Mouse (Mus musculus): ENCODE measurements around the gene Rbms2.
"Not testable (repeated sequence)": the region's sequence is repeated elsewhere in the genome, so short reads cannot be mapped to it uniquely, and the experiment has no call there.

The Rbms2 gene

GRCm38 (mm10) chr10:128194024-128194550 is 14.0 kb upstream of the Rbms2 start, which contains the start of gene Gls2:
Gls2 (plus strand) TSS chr10:128194457.
- CTCF ChIA-PET: interaction anchor here (0.7 kb wide), 1 partner anchor 16 kb away, joined by 5 read pairs; no protein-coding TSS in a partner anchor

- CTCF ChIA-PET: interaction anchor here (0.6 kb wide), 1 partner anchor 84 kb away, joined by 5 read pairs; no protein-coding TSS in a partner anchor
Observed at GRCm38 (mm10) chr10:128193113-128193512, 13.0 kb upstream of the Rbms2 start.

- CTCF ChIA-PET: interaction anchor here (0.6 kb wide), 1 partner anchor 83 kb away, joined by 5 read pairs; no protein-coding TSS in a partner anchor
Observed at GRCm38 (mm10) chr10:128192030-128192766, 12.1 kb upstream of the Rbms2 start.

GRCm38 (mm10) chr10:128191472-128191871 is 11.4 kb upstream of the Rbms2 start:
- CTCF ChIA-PET: no interaction called here

- CTCF ChIA-PET: no interaction called here
Observed at GRCm38 (mm10) chr10:128188242-128188877, 8.3 kb upstream of the Rbms2 start.

- CTCF ChIA-PET: interaction anchor here (0.6 to 1.0 kb wide), 3 partner anchors 12 to 574 kb away, joined by 4 to 9 read pairs (median 4); no protein-coding TSS in a partner anchor
Observed at GRCm38 (mm10) chr10:128187181-128187605, 7.1 kb upstream of the Rbms2 start.

GRCm38 (mm10) chr10:128185959-128186358 is 5.9 kb upstream of the Rbms2 start:
- CTCF ChIA-PET: interaction anchor here (1.0 kb wide), 2 partner anchors 13 to 240 kb away, joined by 3 to 4 read pairs; no protein-coding TSS in a partner anchor

- CTCF ChIA-PET: interaction anchor here (0.6 to 1.0 kb wide), 3 partner anchors 10 to 240 kb away, joined by 3 to 4 read pairs (median 3); no protein-coding TSS in a partner anchor
Observed at GRCm38 (mm10) chr10:128185277-128185940, 5.3 kb upstream of the Rbms2 start.

- CTCF ChIA-PET: no interaction called here
Observed at GRCm38 (mm10) chr10:128184296-128184695, 4.2 kb upstream of the Rbms2 start.

GRCm38 (mm10) chr10:128177316-128177715 is 2.8 kb downstream of the Rbms2 start:
- CTCF ChIA-PET: interaction anchor here (0.6 to 0.7 kb wide), 2 partner anchors 56 to 241 kb away, joined by 4 to 6 read pairs; no protein-coding TSS in a partner anchor

- CTCF ChIA-PET: interaction anchor here (0.6 to 1.1 kb wide), 7 partner anchors 25 to 281 kb away, joined by 3 to 12 read pairs (median 6); no protein-coding TSS in a partner anchor
Observed at GRCm38 (mm10) chr10:128175996-128176755, 3.9 kb downstream of the Rbms2 start.

- CTCF ChIA-PET: interaction anchor here (0.6 to 0.7 kb wide), 3 partner anchors 71 to 737 kb away, joined by 3 to 6 read pairs (median 4); no protein-coding TSS in a partner anchor
Observed at GRCm38 (mm10) chr10:128175302-128175701, 4.8 kb downstream of the Rbms2 start.

GRCm38 (mm10) chr10:128171348-128171747 is 8.7 kb downstream of the Rbms2 start:
- CTCF ChIA-PET: not testable (repeated sequence)

- CTCF ChIA-PET: interaction anchor here (0.5 kb wide), 1 partner anchor 25 kb away, joined by 3 read pairs; no protein-coding TSS in a partner anchor
Observed at GRCm38 (mm10) chr10:128167091-128167490, 13.0 kb downstream of the Rbms2 start.

GRCm38 (mm10) chr10:128165726-128166125 is 14.4 kb downstream of the Rbms2 start:
- CTCF ChIA-PET: not testable (repeated sequence)

- CTCF ChIA-PET: no interaction called here
Observed at GRCm38 (mm10) chr10:128153978-128154377, 26.1 kb downstream of the Rbms2 start.

GRCm38 (mm10) chr10:128150941-128151340 is 29.2 kb downstream of the Rbms2 start:
- CTCF ChIA-PET: interaction anchor here (0.9 kb wide), 1 partner anchor 25 kb away, joined by 3 read pairs; no protein-coding TSS in a partner anchor

- CTCF ChIA-PET: interaction anchor here (0.6 kb wide), 1 partner anchor 796 kb away, joined by 3 read pairs; no protein-coding TSS in a partner anchor
Observed at GRCm38 (mm10) chr10:128149592-128149991, 30.5 kb downstream of the Rbms2 start.

GRCm38 (mm10) chr10:128148789-128149365 is 31.2 kb downstream of the Rbms2 start:
- CTCF ChIA-PET: no interaction called here

GRCm38 (mm10) chr10:128144961-128145360 is 35.1 kb downstream of the Rbms2 start:
- CTCF ChIA-PET: no interaction called here

All from spleen, embryonic (tissue).